Comparison of ENCODE assay signal across 23 mouse cellular contexts in genomic region chr12:100038741-100039262, GRCm38 (mm10).
DNase-seq lines count a peak whose midpoint lies in the region; ATAC-seq lines count a peak whose summit lies in the region.
"Had no signal": no experiment of that assay in that cellular context is flagged by ENCODE, and none has a peak within 500 bp of the region (broad histone marks: within the 10 kb centered on the region; RNA-seq: fewer than 3 reads in every experiment).

No protein-coding gene starts in this region.

- ATAC-seq in forebrain, embryonic 14.5 days, result no peak
- ATAC-seq in forebrain, embryonic 15.5 days (replicated peaks), result no peak
- ATAC-seq: activated CD4-positive, CD25-positive, alpha-beta regulatory T cell, adult 4 months; hindbrain, embryonic 16.5 days had no signal

- 84% methylated on average over 5 of the region's 5 CpGs for WGBS in forebrain, embryonic 14.5 days
- WGBS in forebrain, embryonic 15.5 days, result 72% methylated on average over 5 of the region's 5 CpGs

- H3K9ac ChIP-seq in forebrain, embryonic 14.5 days (ENCODE audit: low read length), result no peak overlapping the region
- no peak overlapping the region for H3K9ac ChIP-seq in forebrain, embryonic 15.5 days (replicated peaks)
- H3K9ac ChIP-seq: embryonic facial prominence, embryonic 12.5 days; embryonic facial prominence, embryonic 15.5 days; forebrain, embryonic 12.5 days; heart, embryonic 13.5 days; hindbrain, embryonic 13.5 days had no signal

- no peaks in the 10 kb centered on the region for H3K4me1 ChIP-seq in forebrain, embryonic 14.5 days (ENCODE audit: control insufficient read depth, insufficient read depth, low read length)
- H3K4me1 ChIP-seq in forebrain, embryonic 15.5 days, result no peaks in the 10 kb centered on the region
- H3K4me1 ChIP-seq: embryonic facial prominence, embryonic 12.5 days; embryonic facial prominence, embryonic 15.5 days; forebrain, embryonic 12.5 days; heart, embryonic 13.5 days; hindbrain, embryonic 13.5 days had no signal

- no peaks in the 10 kb centered on the region for H3K36me3 ChIP-seq in forebrain, embryonic 14.5 days (ENCODE audit: control insufficient read depth, insufficient read depth, low read length)
- no peaks in the 10 kb centered on the region for H3K36me3 ChIP-seq in forebrain, embryonic 15.5 days
- H3K36me3 ChIP-seq: embryonic facial prominence, embryonic 12.5 days; embryonic facial prominence, embryonic 15.5 days; forebrain, embryonic 12.5 days; heart, embryonic 13.5 days; hindbrain, embryonic 13.5 days had no signal

- no peak overlapping the region for H3K4me2 ChIP-seq in forebrain, embryonic 14.5 days (ENCODE audit: low read length)
- H3K4me2 ChIP-seq in forebrain, embryonic 15.5 days (replicated peaks), result no peak overlapping the region
- H3K4me2 ChIP-seq: embryonic facial prominence, embryonic 12.5 days; embryonic facial prominence, embryonic 15.5 days; forebrain, embryonic 12.5 days; heart, embryonic 13.5 days; hindbrain, embryonic 13.5 days had no signal

- peak; percentile 61 for DNase-seq in forebrain, embryonic 14.5 days (ENCODE audit: low spot score)
- DNase-seq in layer of hippocampus, adult 11-12 months (ENCODE audit: low spot score), result peak; percentile 18
- no peak for DNase-seq in layer of hippocampus, postnatal 36 days
- DNase-seq in layer of hippocampus, adult 9-10 months (ENCODE audit: low spot score), result peak; percentile 17
- no peak for DNase-seq in layer of hippocampus, postnatal 25 days (ENCODE audit: extremely low spot score in 1 of 2, low spot score in 1 of 2)
- DNase-seq in brain, adult 2 months (ENCODE audit: low read depth, low spot score), result peak; percentile 26
- DNase-seq in thymus, postnatal 0 days (ENCODE audit: low spot score), result no peak
- DNase-seq: adrenal gland, adult 8-10 months; adrenal gland, postnatal 25 days; cerebellum, adult 11 months; cerebellum, adult 2 months; cerebellum, adult 9-11 months; cerebellum, postnatal 25 days; gastrocnemius, postnatal 25 days; heart, adult 18-20 months had no signal

- no peak overlapping the region for H3K4me3 ChIP-seq in forebrain, embryonic 14.5 days (ENCODE audit: low read depth, low read length)
- no peak overlapping the region for H3K4me3 ChIP-seq in forebrain, embryonic 15.5 days
- H3K4me3 ChIP-seq: embryonic facial prominence, embryonic 12.5 days; embryonic facial prominence, embryonic 15.5 days; forebrain, embryonic 12.5 days; heart, embryonic 13.5 days; hindbrain, embryonic 13.5 days had no signal

- no peaks in the 10 kb centered on the region for H3K27me3 ChIP-seq in forebrain, embryonic 14.5 days (replicated peaks; ENCODE audit: control insufficient read depth, insufficient read depth, low read length)
- no peaks in the 10 kb centered on the region for H3K27me3 ChIP-seq in forebrain, embryonic 15.5 days
- H3K27me3 ChIP-seq: embryonic facial prominence, embryonic 12.5 days; embryonic facial prominence, embryonic 15.5 days; forebrain, embryonic 12.5 days; heart, embryonic 13.5 days; hindbrain, embryonic 13.5 days had no signal

- no peak overlapping the region for H3K27ac ChIP-seq in forebrain, embryonic 14.5 days (ENCODE audit: low read depth, low read length)
- H3K27ac ChIP-seq in forebrain, embryonic 15.5 days (replicated peaks), result no peak overlapping the region
- H3K27ac ChIP-seq: embryonic facial prominence, embryonic 12.5 days; embryonic facial prominence, embryonic 15.5 days; forebrain, embryonic 12.5 days; heart, embryonic 13.5 days; hindbrain, embryonic 13.5 days had no signal

- H3K9me3 ChIP-seq in forebrain, embryonic 14.5 days (replicated peaks; ENCODE audit: control insufficient read depth, low read length), result no peaks in the 10 kb centered on the region
- H3K9me3 ChIP-seq in forebrain, embryonic 15.5 days, result no peaks in the 10 kb centered on the region
- H3K9me3 ChIP-seq: embryonic facial prominence, embryonic 12.5 days; embryonic facial prominence, embryonic 15.5 days; forebrain, embryonic 12.5 days; heart, embryonic 13.5 days; hindbrain, embryonic 13.5 days had no signal

Comparison
In these comparisons a context has a peak if more than half of its experiments do, and no peak if none do; other contexts are left out.
1. DNase-seq: peak in forebrain, embryonic 14.5 days (single experiment), layer of hippocampus, adult 11-12 months (single experiment), layer of hippocampus, adult 9-10 months (single experiment) and brain, adult 2 months (single experiment); none in layer of hippocampus, postnatal 36 days (0 of 2), layer of hippocampus, postnatal 25 days (0 of 2) and thymus, postnatal 0 days (single experiment).